Mouse (Mus musculus): Measurements from ENCODE around the gene Zfhx3.

DNA sequence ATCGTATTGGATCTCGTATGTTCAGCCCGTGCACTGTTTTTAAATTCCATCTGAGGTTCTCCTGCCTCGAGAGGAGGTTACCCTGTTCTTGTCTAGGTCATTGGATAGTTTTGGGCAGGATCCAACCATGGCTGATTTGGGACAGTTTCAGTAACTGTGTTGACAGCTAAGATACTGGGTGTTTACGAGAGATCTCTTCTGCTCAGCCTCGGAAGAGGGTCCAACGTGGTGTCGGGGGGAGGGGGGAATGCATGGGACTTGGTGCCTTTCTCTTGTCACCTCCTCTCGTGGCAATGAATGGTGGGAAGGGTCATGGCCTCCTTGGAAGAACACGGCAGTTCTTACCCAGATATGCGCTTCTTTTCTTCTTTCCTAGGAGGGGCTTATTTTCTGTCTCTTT, 892.7 kb downstream of the Zfhx3 start:
- TF ChIP-seq POLR2A (IDR thresholded peaks at IDR 0.05; ENCODE audit: borderline replicate concordance, control insufficient read depth, low read depth, low read length) (no peak), CTCF (IDR thresholded peaks at IDR 0.05; ENCODE audit: control insufficient read depth, insufficient read depth, low read length) (no peak)
